Mouse (Mus musculus) heart, embryonic 15.5 days (tissue): Measurements from ENCODE around the gene Acsbg1. TPM values are rescaled to one million over a fixed set of nuclear protein-coding genes. Genes with fewer than 3 reads are reported as not detected.
"Not testable (repeated sequence)": the region's sequence is repeated elsewhere in the genome, so short reads cannot be mapped to it uniquely, and the experiment has no call there.

ENCODE experiments used
- ATAC-seq: fragments of 200-750 bp; cut with Nextera tagmentation; replicated peaks from 2 replicates; pipeline ENCODE4 v1.8.0; 2017; ENCODE audit warnings: low read depth, moderate TSS enrichment; ENCODE audit not compliant: insufficient number of reproducible peaks, insufficient read depth, low FRiP score
- H3K27ac ChIP-seq: fragments of 300-500 bp; sonication (generic); 2 replicates; pipeline ENCODE4 v1.5.1; 2015; ENCODE audit warnings: mild to moderate bottlenecking, inconsistent platforms
- H3K27me3 ChIP-seq: fragments of 300-500 bp; sonication (generic); 2 replicates; pipeline ENCODE4 v1.6.1; 2015; ENCODE audit warnings: inconsistent platforms
- H3K36me3 ChIP-seq: fragments of 300-500 bp; sonication (generic); 2 replicates; pipeline ENCODE4 v1.6.1; 2015; ENCODE audit warnings: mild to moderate bottlenecking, inconsistent platforms
- H3K4me1 ChIP-seq: fragments of 300-500 bp; sonication (generic); replicated peaks from 2 replicates; pipeline ENCODE4 v1.6.1; 2015; ENCODE audit warnings: inconsistent platforms
- H3K4me2 ChIP-seq: fragments of 300-500 bp; sonication (generic); 2 replicates; pipeline ENCODE4 v1.6.1; 2015; ENCODE audit warnings: inconsistent platforms, mild to moderate bottlenecking, moderate library complexity
- H3K4me3 ChIP-seq: fragments of 300-500 bp; sonication (generic); 2 replicates; pipeline ENCODE4 v1.5.1; 2015; ENCODE audit warnings: mild to moderate bottlenecking, inconsistent platforms
- H3K9ac ChIP-seq: fragments of 300-500 bp; sonication (generic); 2 replicates; pipeline ENCODE4 v1.6.1; 2015; ENCODE audit warnings: mild to moderate bottlenecking, inconsistent platforms
- H3K9me3 ChIP-seq: fragments of 300-500 bp; sonication (generic); replicated peaks from 2 replicates; pipeline ENCODE4 v1.6.1; 2016; ENCODE audit warnings: inconsistent platforms
- WGBS: fragments of 180-500 bp; shearing (Covaris S2); methylation state at CpG from one replicate; pipeline ENCODE4 v1.1.7; 2015; ENCODE audit warnings: mixed read lengths; 5-methylcytosine and 5-hydroxymethylcytosine counted together
- polyA plus RNA-seq: library from polyadenylated mRNA; unstranded; fragments of >200 nt; fragmentation: Nextera tagmentation; extraction: Ambion mirVana; gene quantifications from 2 replicates; pipeline ENCODE4 v1.2.1, GENCODE M21; 2015

Acsbg1 gene
- polyA plus RNA-seq, 1 experiment from 2014 or later: not detected

- Histone ChIP-seq H3K9me3 (no peaks in the 10 kb centered on the region), H3K9ac (no peak overlapping the region), H3K36me3 (no peaks in the 10 kb centered on the region), H3K4me2 (no peak overlapping the region), H3K27me3 (no peaks in the 10 kb centered on the region), H3K27ac (no peak overlapping the region), H3K4me1 (peaks cover 3% of the 10 kb centered on the region; the same call in 1 of the 2 replicates), H3K4me3 (no peak overlapping the region)
- 76% methylated on average over 5 of the region's 5 CpGs for WGBS
- no peak for ATAC-seq
Measured at GRCm38 (mm10) chr9:54612781-54613191, 48.9 kb downstream of the Acsbg1 start.

GRCm38 (mm10) chr9:54604886-54605285, 56.8 kb downstream of the Acsbg1 start:
- Histone ChIP-seq H3K9me3 (no peaks in the 10 kb centered on the region), H3K4me1 (no peaks in the 10 kb centered on the region), H3K9ac (no peak overlapping the region), H3K27me3 (no peaks in the 10 kb centered on the region), H3K4me2 (no peak overlapping the region), H3K36me3 (peaks cover 51% of the 10 kb centered on the region), H3K4me3 (no peak overlapping the region), H3K27ac (no peak overlapping the region)
- WGBS: 55% methylated on average over 4 of the region's 4 CpGs
- ATAC-seq: no peak

GRCm38 (mm10) chr9:54604131-54604654, 57.5 kb downstream of the Acsbg1 start:
- no peak overlapping the region for H3K9ac ChIP-seq
- no peak overlapping the region for H3K27ac ChIP-seq
- no peak for ATAC-seq
- no peaks in the 10 kb centered on the region for H3K27me3 ChIP-seq
- no peaks in the 10 kb centered on the region for H3K4me1 ChIP-seq
- H3K36me3 ChIP-seq: peaks cover 57% of the 10 kb centered on the region
- no peak overlapping the region for H3K4me2 ChIP-seq
- 68% methylated on average over 5 of the region's 5 CpGs for WGBS
- no peaks in the 10 kb centered on the region for H3K9me3 ChIP-seq
- no peak overlapping the region for H3K4me3 ChIP-seq

- Histone ChIP-seq H3K9me3 (no peaks in the 10 kb centered on the region), H3K4me3 (no peak overlapping the region), H3K27me3 (no peaks in the 10 kb centered on the region), H3K4me1 (peaks cover 1% of the 10 kb centered on the region; the same call in 1 of the 2 replicates), H3K27ac (no peak overlapping the region), H3K36me3 (peaks cover 70% of the 10 kb centered on the region), H3K4me2 (no peak overlapping the region), H3K9ac (no peak overlapping the region)
- WGBS: 85% methylated on average over 7 of the region's 7 CpGs
- ATAC-seq: no peak
Measured at GRCm38 (mm10) chr9:54602916-54603315, 58.8 kb downstream of the Acsbg1 start.

- ATAC-seq: no peak
- H3K27me3 ChIP-seq: no peaks in the 10 kb centered on the region
- peaks cover 6% of the 10 kb centered on the region; the same call in 1 of the 2 replicates for H3K4me1 ChIP-seq
- no peak overlapping the region for H3K4me3 ChIP-seq
- WGBS: 77% methylated on average over 2 of the region's 2 CpGs
- H3K4me2 ChIP-seq: no peak overlapping the region
- no peak overlapping the region for H3K9ac ChIP-seq
- H3K27ac ChIP-seq: no peak overlapping the region
- peaks cover 73% of the 10 kb centered on the region for H3K36me3 ChIP-seq
- no peaks in the 10 kb centered on the region for H3K9me3 ChIP-seq
Measured at GRCm38 (mm10) chr9:54602386-54602785, 59.3 kb downstream of the Acsbg1 start.

GRCm38 (mm10) chr9:54596752-54597465, 64.8 kb downstream of the Acsbg1 start:
- peak overlapping the region; percentile 73 for H3K27ac ChIP-seq
- H3K36me3 ChIP-seq: peaks cover 93% of the 10 kb centered on the region
- no peak overlapping the region for H3K4me3 ChIP-seq
- no peaks in the 10 kb centered on the region for H3K9me3 ChIP-seq
- H3K9ac ChIP-seq: no peak overlapping the region
- peaks cover 34% of the 10 kb centered on the region for H3K4me1 ChIP-seq
- ATAC-seq: peak; percentile 78; the same call in 1 of the 2 replicates
- no peaks in the 10 kb centered on the region for H3K27me3 ChIP-seq
- no peak overlapping the region for H3K4me2 ChIP-seq
- 62% methylated on average over 15 of the region's 15 CpGs for WGBS

- H3K4me2 ChIP-seq, H3K4me3 ChIP-seq, H3K27ac ChIP-seq, H3K9ac ChIP-seq, H3K9me3 ChIP-seq, ATAC-seq, H3K27me3 ChIP-seq: not testable (repeated sequence)
- H3K4me1 ChIP-seq: peaks cover 38% of the 10 kb centered on the region
- 76% methylated on average over 4 of the region's 4 CpGs for WGBS
- H3K36me3 ChIP-seq: peaks cover 79% of the 10 kb centered on the region
Measured at GRCm38 (mm10) chr9:54593652-54594051, 68.0 kb downstream of the Acsbg1 start.

GRCm38 (mm10) chr9:54587863-54588262, 73.8 kb downstream of the Acsbg1 start:
- WGBS: 46% methylated on average over 4 of the region's 4 CpGs
- no peaks in the 10 kb centered on the region for H3K9me3 ChIP-seq
- H3K4me1 ChIP-seq: peaks cover 19% of the 10 kb centered on the region
- H3K9ac ChIP-seq: peak overlapping the region; percentile 95
- H3K27ac ChIP-seq: no peak overlapping the region
- H3K27me3 ChIP-seq: no peaks in the 10 kb centered on the region
- peak overlapping the region; percentile 81 for H3K4me2 ChIP-seq
- peaks cover 26% of the 10 kb centered on the region for H3K36me3 ChIP-seq
- ATAC-seq: no peak
- H3K4me3 ChIP-seq: peak overlapping the region; percentile 92

GRCm38 (mm10) chr9:54586199-54587061, 75.2 kb downstream of the Acsbg1 start, which contains the start of gene Idh3a:
Idh3a (plus strand) TSS chr9:54586334.
- peak within 1 kb of the TSS; percentile 95 for H3K9ac ChIP-seq
- no peaks in the 10 kb centered on the region for H3K9me3 ChIP-seq
- H3K4me1 ChIP-seq: peaks cover 19% of the 10 kb centered on the region
- peaks cover 12% of the 10 kb centered on the region for H3K36me3 ChIP-seq
- peak within 1 kb of the TSS; percentile 86 for H3K27ac ChIP-seq
- ATAC-seq: peak; percentile 99
- under 1% methylated on average over 71 of the region's 73 CpGs for WGBS
- H3K4me3 ChIP-seq: peak within 1 kb of the TSS; percentile 92
- peak within 1 kb of the TSS; percentile 81 for H3K4me2 ChIP-seq
- H3K27me3 ChIP-seq: no peaks in the 10 kb centered on the region

- 30% methylated on average over 5 of the region's 5 CpGs for WGBS
- ATAC-seq: no peak
- Histone ChIP-seq H3K4me3 (peak overlapping the region; percentile 92), H3K27me3 (no peaks in the 10 kb centered on the region), H3K9me3 (no peaks in the 10 kb centered on the region), H3K9ac (peak overlapping the region; percentile 26; the same call in 1 of the 2 replicates), H3K27ac (peak overlapping the region; percentile 26; the same call in 1 of the 2 replicates), H3K36me3 (peaks cover 8% of the 10 kb centered on the region), H3K4me2 (peak overlapping the region; percentile 81), H3K4me1 (peaks cover 19% of the 10 kb centered on the region)
Measured at GRCm38 (mm10) chr9:54585839-54586198, 75.9 kb downstream of the Acsbg1 start.

- not testable (repeated sequence) for H3K4me3 ChIP-seq, H3K9me3 ChIP-seq, H3K36me3 ChIP-seq, H3K4me2 ChIP-seq, ATAC-seq, H3K27ac ChIP-seq, H3K27me3 ChIP-seq, H3K9ac ChIP-seq
- 74% methylated on average over 2 of the region's 2 CpGs for WGBS
- peaks cover 19% of the 10 kb centered on the region for H3K4me1 ChIP-seq
Measured at GRCm38 (mm10) chr9:54584127-54584526, 77.5 kb downstream of the Acsbg1 start.
